Mouse (Mus musculus): ENCODE results near the gene Magoh.

- TF ChIP-seq CTCF (IDR thresholded peaks at IDR 0.05; ENCODE audit: low read depth, low read length) (no peak), POLR2A (IDR thresholded peaks at IDR 0.05; ENCODE audit: extremely low read depth, insufficient read depth, low read length) (no peak)
Measured at GRCm38 (mm10) chr4:107928726-107929125, 49.2 kb downstream of the Magoh start.

Measured in liver, adult 2 months (tissue).